Mouse (Mus musculus) heart, embryonic 11.5 days (tissue): Measurements from ENCODE around the gene Uap1. TPM values are rescaled to one million over a fixed set of nuclear protein-coding genes. Genes with fewer than 3 reads are reported as not detected.

Experiments
- ATAC-seq: fragments of 200-750 bp; cut with Nextera tagmentation; replicated peaks from 2 replicates; pipeline ENCODE4 v1.8.0; 2017; ENCODE audit warnings: moderate library complexity; ENCODE audit not compliant: insufficient number of reproducible peaks, low FRiP score, low TSS enrichment
- H3K27ac ChIP-seq: fragments of 300-500 bp; sonication (generic); 2 replicates; pipeline ENCODE4 v1.5.1; 2014; ENCODE audit warnings: mild to moderate bottlenecking, low read depth, low read length
- H3K27me3 ChIP-seq: fragments of 300-500 bp; sonication (generic); 2 replicates; pipeline ENCODE4 v1.6.1; 2014; ENCODE audit warnings: mild to moderate bottlenecking, low read length, mixed read lengths; ENCODE audit not compliant: control insufficient read depth, insufficient read depth
- H3K36me3 ChIP-seq: fragments of 300-500 bp; sonication (generic); 2 replicates; pipeline ENCODE4 v1.6.1; 2014; ENCODE audit warnings: mild to moderate bottlenecking, low read length, moderate library complexity, mixed read lengths; ENCODE audit not compliant: control insufficient read depth, insufficient read depth
- H3K4me1 ChIP-seq: fragments of 300-500 bp; sonication (generic); 2 replicates; pipeline ENCODE4 v1.6.1; 2014; ENCODE audit warnings: low read length; ENCODE audit not compliant: control insufficient read depth, insufficient read depth
- H3K4me2 ChIP-seq: fragments of 300-500 bp; sonication (generic); 2 replicates; pipeline ENCODE4 v1.6.1; 2014; ENCODE audit warnings: mild to moderate bottlenecking, moderate library complexity
- H3K4me3 ChIP-seq: fragments of 300-500 bp; sonication (generic); 2 replicates; pipeline ENCODE4 v1.5.1; 2014; ENCODE audit warnings: low read depth, low read length
- H3K9ac ChIP-seq: fragments of 300-500 bp; sonication (generic); 2 replicates; pipeline ENCODE4 v1.6.1; 2014; ENCODE audit warnings: mild to moderate bottlenecking, low read depth, low read length, moderate library complexity
- H3K9me3 ChIP-seq: fragments of 300-500 bp; sonication (generic); replicated peaks from 2 replicates; pipeline ENCODE4 v1.6.1; 2016; ENCODE audit warnings: low read length; ENCODE audit not compliant: control insufficient read depth
- WGBS: fragments of 180-500 bp; shearing (Covaris S2); extraction: QIAGEN DNeasy Blood & Tissue Kit; methylation state at CpG from one replicate; pipeline ENCODE4 v1.1.7; 2014; ENCODE audit not compliant: insufficient replicate concordance; 5-methylcytosine and 5-hydroxymethylcytosine counted together
- polyA plus RNA-seq: library from polyadenylated mRNA; unstranded; fragments of >200 nt; fragmentation: Nextera tagmentation; extraction: Ambion mirVana; gene quantifications from 2 replicates; pipeline ENCODE4 v1.2.1, GENCODE M21; 2014

The Uap1 gene
- polyA plus RNA-seq, 1 experiment from 2014 or later: 58.6 TPM

- 86% methylated on average over 6 of the region's 6 CpGs for WGBS
- H3K36me3 ChIP-seq: peaks cover 27% of the 10 kb centered on the region
- H3K27ac ChIP-seq: no peak overlapping the region
- no peaks in the 10 kb centered on the region for H3K27me3 ChIP-seq
- H3K4me3 ChIP-seq: no peak overlapping the region
- peaks cover 2% of the 10 kb centered on the region; the same call in 1 of the 2 replicates for H3K9me3 ChIP-seq
- H3K4me2 ChIP-seq: no peak overlapping the region
- no peak overlapping the region for H3K9ac ChIP-seq
- ATAC-seq: no peak
- H3K4me1 ChIP-seq: no peaks in the 10 kb centered on the region
Measured at GRCm38 (mm10) chr1:170206395-170206794, 31.6 kb upstream of the Uap1 start.

GRCm38 (mm10) chr1:170200379-170200778, 25.6 kb upstream of the Uap1 start:
- 79% methylated on average over 3 of the region's 3 CpGs for WGBS
- no peak for ATAC-seq
- Histone ChIP-seq H3K27ac (no peak overlapping the region), H3K4me3 (no peak overlapping the region), H3K9ac (no peak overlapping the region), H3K9me3 (no peaks in the 10 kb centered on the region), H3K4me1 (no peaks in the 10 kb centered on the region), H3K27me3 (no peaks in the 10 kb centered on the region), H3K36me3 (peaks cover 16% of the 10 kb centered on the region), H3K4me2 (no peak overlapping the region)

- no peaks in the 10 kb centered on the region for H3K4me1 ChIP-seq
- no peak overlapping the region for H3K27ac ChIP-seq
- H3K9ac ChIP-seq: no peak overlapping the region
- 95% methylated on average over 8 of the region's 8 CpGs for WGBS
- no peak overlapping the region for H3K4me3 ChIP-seq
- H3K27me3 ChIP-seq: no peaks in the 10 kb centered on the region
- H3K36me3 ChIP-seq: peaks cover 29% of the 10 kb centered on the region
- H3K9me3 ChIP-seq: no peaks in the 10 kb centered on the region
- no peak overlapping the region for H3K4me2 ChIP-seq
- no peak for ATAC-seq
Measured at GRCm38 (mm10) chr1:170196211-170196610, 21.5 kb upstream of the Uap1 start.

GRCm38 (mm10) chr1:170191925-170192324, 17.2 kb upstream of the Uap1 start:
- WGBS: 87% methylated on average over 1 of the region's 1 CpGs
- Histone ChIP-seq H3K27me3 (no peaks in the 10 kb centered on the region), H3K4me2 (no peak overlapping the region), H3K9me3 (no peaks in the 10 kb centered on the region), H3K4me1 (no peaks in the 10 kb centered on the region), H3K4me3 (no peak overlapping the region), H3K9ac (no peak overlapping the region), H3K27ac (no peak overlapping the region), H3K36me3 (peaks cover 21% of the 10 kb centered on the region)
- no peak for ATAC-seq

GRCm38 (mm10) chr1:170190225-170190624, 15.5 kb upstream of the Uap1 start:
- no peaks in the 10 kb centered on the region for H3K9me3 ChIP-seq
- ATAC-seq: no peak
- no peak overlapping the region for H3K4me2 ChIP-seq
- WGBS: 47% methylated on average over 4 of the region's 4 CpGs
- no peaks in the 10 kb centered on the region for H3K27me3 ChIP-seq
- no peaks in the 10 kb centered on the region for H3K4me1 ChIP-seq
- no peak overlapping the region for H3K9ac ChIP-seq
- peaks cover 15% of the 10 kb centered on the region for H3K36me3 ChIP-seq
- no peak overlapping the region for H3K4me3 ChIP-seq
- H3K27ac ChIP-seq: no peak overlapping the region

GRCm38 (mm10) chr1:170188601-170189000, 13.8 kb upstream of the Uap1 start:
- no peaks in the 10 kb centered on the region for H3K9me3 ChIP-seq
- no peak overlapping the region for H3K9ac ChIP-seq
- H3K4me1 ChIP-seq: no peaks in the 10 kb centered on the region
- WGBS: 69% methylated on average over 11 of the region's 11 CpGs
- H3K4me3 ChIP-seq: no peak overlapping the region
- no peak for ATAC-seq
- H3K4me2 ChIP-seq: no peak overlapping the region
- H3K27ac ChIP-seq: no peak overlapping the region
- no peaks in the 10 kb centered on the region for H3K27me3 ChIP-seq
- peaks cover 6% of the 10 kb centered on the region for H3K36me3 ChIP-seq

- Histone ChIP-seq H3K4me3 (no peak overlapping the region), H3K36me3 (no peaks in the 10 kb centered on the region), H3K27me3 (no peaks in the 10 kb centered on the region), H3K4me2 (no peak overlapping the region), H3K4me1 (no peaks in the 10 kb centered on the region), H3K27ac (no peak overlapping the region), H3K9me3 (no peaks in the 10 kb centered on the region), H3K9ac (no peak overlapping the region)
- WGBS: 66% methylated on average over 5 of the region's 5 CpGs
- no peak for ATAC-seq
Measured at GRCm38 (mm10) chr1:170186531-170186930, 11.8 kb upstream of the Uap1 start.

- WGBS: 91% methylated on average over 3 of the region's 3 CpGs
- no peak for ATAC-seq
Measured at GRCm38 (mm10) chr1:170185137-170185536, 10.4 kb upstream of the Uap1 start.

GRCm38 (mm10) chr1:170182706-170183105, 7.9 kb upstream of the Uap1 start:
- no peak overlapping the region for H3K4me3 ChIP-seq

More at GRCm38 (mm10) chr1:170185137-170185536, 10.4 kb upstream of the Uap1 start:
- Histone ChIP-seq H3K4me1 (no peaks in the 10 kb centered on the region), H3K9ac (no peak overlapping the region), H3K9me3 (no peaks in the 10 kb centered on the region), H3K27me3 (no peaks in the 10 kb centered on the region), H3K4me2 (no peak overlapping the region), H3K4me3 (no peak overlapping the region), H3K27ac (no peak overlapping the region), H3K36me3 (no peaks in the 10 kb centered on the region)

More at GRCm38 (mm10) chr1:170182706-170183105, 7.9 kb upstream of the Uap1 start:
- no peak for ATAC-seq
- Histone ChIP-seq H3K36me3 (no peaks in the 10 kb centered on the region), H3K4me1 (no peaks in the 10 kb centered on the region), H3K27ac (no peak overlapping the region), H3K9me3 (no peaks in the 10 kb centered on the region), H3K27me3 (no peaks in the 10 kb centered on the region), H3K9ac (no peak overlapping the region), H3K4me2 (no peak overlapping the region)
